Mouse (Mus musculus): Measurements from ENCODE around the gene Ap4b1. TPM values are rescaled to one million over a fixed set of nuclear protein-coding genes. Genes with fewer than 3 reads are reported as not detected.
A peak's percentile ranks its signal among the peaks of the same experiment; 100 is the strongest.
"Not testable (repeated sequence)": the region's sequence is repeated elsewhere in the genome, so short reads cannot be mapped to it uniquely, and the experiment has no call there.

Gene Ap4b1
- polyA plus RNA-seq, 1 experiment from 2014 or later = 25.7 TPM

DNA sequence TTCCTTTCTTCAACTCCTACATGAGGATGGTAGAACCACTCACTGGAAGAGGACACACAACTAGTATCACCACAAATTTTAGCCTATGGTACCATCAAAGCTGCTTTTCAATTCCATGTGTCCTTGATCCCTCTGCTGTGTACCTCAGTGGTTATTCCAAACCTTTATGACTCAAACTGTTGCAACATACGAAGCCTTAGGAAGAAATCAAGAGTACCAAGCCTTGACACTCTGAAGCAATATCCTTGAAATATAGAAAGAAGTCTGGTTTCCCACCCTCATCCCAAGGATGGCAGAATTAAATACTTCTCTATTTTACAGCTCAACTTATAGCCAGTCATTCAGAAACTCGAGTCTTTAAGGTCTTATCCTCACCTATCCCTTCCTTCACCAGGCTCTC is 12.9 kb upstream of the Ap4b1 start:
- TF ChIP-seq CTCF (IDR thresholded peaks at IDR 0.05) = no peak
- ChIA-PET POLR2A (no interaction called here), CTCF (interaction anchor here (1.2 kb wide), 1 partner anchor 15 kb away, joined by 3 read pairs; no protein-coding TSS in a partner anchor)
- in situ Hi-C loops (cut with MboI; ENCODE audit: low pct_unique_long_range_greater_than_20kb) = no loop called here
- no peak for DNase-seq (ENCODE audit: low read depth, low spot score)
- ATAC-seq = no peak
- no peaks in the 10 kb centered on the region for H3K27me3 ChIP-seq

DNA sequence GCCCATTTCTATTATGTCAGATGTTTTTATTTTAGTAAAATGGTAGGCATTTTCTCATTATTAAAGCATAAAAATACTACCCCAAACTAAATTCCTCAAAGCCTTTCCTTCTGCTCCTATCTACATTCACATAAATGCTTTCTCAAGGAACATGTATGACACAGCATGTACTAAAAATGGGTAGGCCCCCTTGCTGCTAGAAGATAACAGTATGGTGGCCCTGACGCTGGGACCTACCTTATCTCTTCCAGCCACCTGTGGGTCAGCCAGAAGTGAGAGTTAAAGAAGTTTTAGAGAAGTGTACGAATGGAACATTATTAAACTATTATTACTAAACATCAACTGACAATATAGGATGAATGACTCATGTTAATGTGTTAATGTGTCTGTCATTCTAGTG is 9.8 kb upstream of the Ap4b1 start:
- POLR2A ChIA-PET = no interaction called here
- H3K27me3 ChIP-seq = no peaks in the 10 kb centered on the region
- ATAC-seq (no peak), DNase-seq (ENCODE audit: low read depth, low spot score) (no peak)
- in situ Hi-C loops (cut with MboI; ENCODE audit: low pct_unique_long_range_greater_than_20kb) = no loop called here
- CTCF ChIA-PET = no interaction called here
- no peak for TF ChIP-seq CTCF (IDR thresholded peaks at IDR 0.05)

DNA sequence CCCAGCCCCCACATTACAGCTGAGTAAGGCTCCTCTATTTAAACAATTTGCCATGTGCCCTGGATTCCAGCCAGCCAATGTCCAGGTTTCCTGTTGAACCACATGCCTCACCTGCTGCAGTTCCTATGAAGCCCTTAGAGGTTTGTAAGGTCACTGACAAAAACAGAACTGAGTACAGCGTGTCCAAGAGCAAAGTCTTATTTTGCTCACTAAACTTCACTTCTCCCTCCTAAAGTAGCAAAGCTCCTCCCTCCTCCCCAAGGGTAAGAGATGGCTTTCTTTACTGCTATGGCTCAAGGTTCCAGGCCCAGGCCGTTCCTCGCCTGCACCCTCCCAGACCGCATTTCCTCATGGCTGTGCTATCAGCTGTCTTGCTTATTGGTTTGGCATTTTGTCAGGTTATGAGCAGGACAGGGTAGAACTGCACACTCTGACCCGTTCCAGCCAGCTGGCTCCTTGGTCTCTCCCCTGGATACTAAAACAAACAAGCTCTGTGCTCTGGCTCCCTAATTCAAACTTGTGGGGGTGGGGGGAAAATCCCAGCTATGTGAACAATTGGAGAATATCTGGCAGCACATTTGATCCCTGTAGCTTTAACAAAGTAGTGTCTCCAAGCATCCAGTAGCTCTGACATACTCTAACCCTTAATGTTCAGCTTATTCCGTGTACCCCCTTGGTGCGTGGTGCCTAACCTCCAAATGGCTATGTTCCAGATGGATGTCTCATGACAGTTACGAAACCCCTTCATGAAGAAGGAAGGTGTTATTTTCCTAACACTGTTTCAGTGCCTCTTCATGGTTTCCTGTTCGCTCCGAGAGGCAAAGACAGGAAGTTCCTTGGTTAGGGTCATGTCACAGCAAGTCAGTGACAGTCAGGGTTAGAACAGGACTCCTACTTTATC is 7.4 kb upstream of the Ap4b1 start:
- CTCF ChIA-PET = interaction anchor here (0.7 to 1.3 kb wide), 4 partner anchors 9 to 387 kb away, joined by 3 to 5 read pairs (median 4); partner anchors contain the start of gene Gm10964
- peak; percentile 79 for DNase-seq (ENCODE audit: low read depth, low spot score)
- in situ Hi-C loops (cut with MboI; ENCODE audit: low pct_unique_long_range_greater_than_20kb) = no loop called here
- POLR2A ChIA-PET = interaction anchor here (0.7 to 4.5 kb wide), 2 partner anchors 12 to 28 kb away, joined by 3 to 25 read pairs; partner anchors contain the start of gene Hipk1
- ATAC-seq = peak; percentile 96
- H3K27me3 ChIP-seq = no peaks in the 10 kb centered on the region
- no peak for TF ChIP-seq CTCF (IDR thresholded peaks at IDR 0.05)

DNA sequence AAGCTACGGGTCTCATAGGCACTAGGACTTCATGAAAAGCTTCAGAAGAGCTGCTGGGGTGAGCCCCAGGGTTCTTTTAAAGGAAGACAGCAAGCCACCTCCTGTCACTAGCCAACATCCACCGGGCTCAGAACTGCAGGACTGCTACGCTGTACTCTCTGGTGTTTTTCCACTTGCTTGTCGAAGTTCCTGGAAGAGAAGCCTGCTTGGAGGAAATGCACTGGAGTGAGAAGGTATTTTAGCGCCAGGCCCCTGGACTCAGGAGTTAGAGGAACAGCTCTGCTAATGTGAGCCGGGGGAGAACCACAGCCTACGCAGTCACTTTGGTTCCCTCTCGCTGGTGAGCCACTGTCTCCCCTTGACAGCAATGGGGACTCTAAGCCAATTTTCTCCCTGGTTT is 6.5 kb upstream of the Ap4b1 start:
- ATAC-seq = no peak
- H3K27me3 ChIP-seq = no peaks in the 10 kb centered on the region
- no peak for TF ChIP-seq CTCF (IDR thresholded peaks at IDR 0.05)
- CTCF ChIA-PET = no interaction called here
- POLR2A ChIA-PET = interaction anchor here (1.4 to 4.5 kb wide), 2 partner anchors 13 to 17 kb away, joined by 4 to 25 read pairs; partner anchors contain the start of gene Hipk1
- in situ Hi-C loops (cut with MboI; ENCODE audit: low pct_unique_long_range_greater_than_20kb) = no loop called here
- DNase-seq (ENCODE audit: low read depth, low spot score) = no peak

DNA sequence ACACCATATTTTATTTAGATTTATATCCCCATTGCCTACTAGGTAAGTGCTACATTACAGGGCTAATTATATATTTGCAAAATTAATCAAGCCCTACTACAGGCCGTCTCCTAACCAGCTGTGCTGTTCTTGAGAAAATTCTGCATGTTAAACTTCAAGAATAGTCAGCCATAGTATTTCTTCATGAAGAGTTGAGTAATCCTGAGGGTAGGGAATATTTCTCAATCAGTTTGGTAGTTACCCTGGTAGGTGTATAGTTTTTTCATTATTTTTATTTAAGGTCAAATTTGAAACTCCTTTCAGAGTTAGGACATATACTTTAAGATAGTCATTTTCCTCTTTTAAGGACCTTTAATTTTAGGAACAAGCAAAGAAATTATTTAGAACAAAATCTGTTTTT is 3.6 kb upstream of the Ap4b1 start:
- TF ChIP-seq CTCF (IDR thresholded peaks at IDR 0.05) = no peak
- CTCF ChIA-PET = no interaction called here
- ATAC-seq = no peak
- POLR2A ChIA-PET = interaction anchor here (1.2 kb wide), 1 partner anchor 15 kb away, joined by 5 read pairs; the partner anchor contains the start of gene Hipk1
- in situ Hi-C loops (cut with MboI; ENCODE audit: low pct_unique_long_range_greater_than_20kb) = no loop called here
- H3K27me3 ChIP-seq = no peaks in the 10 kb centered on the region
- DNase-seq (ENCODE audit: low read depth, low spot score) = no peak

DNA sequence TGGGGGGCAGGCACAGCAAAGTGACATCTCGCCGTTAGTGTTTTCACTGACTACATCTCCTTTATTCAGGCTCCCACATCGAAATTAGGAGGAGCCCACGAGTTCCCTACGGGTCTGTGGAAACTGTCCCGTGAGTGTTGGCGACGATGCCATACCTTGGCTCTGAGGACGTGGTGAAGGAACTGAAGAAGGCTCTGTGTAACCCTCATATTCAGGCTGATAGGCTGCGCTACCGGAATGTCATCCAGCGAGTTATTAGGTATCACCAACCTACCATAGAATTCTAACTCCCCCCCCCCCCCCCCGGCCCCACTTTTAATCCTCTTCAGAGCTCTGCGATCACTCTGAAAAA is 455 bp downstream of the Ap4b1 start:
- no peaks in the 10 kb centered on the region for H3K27me3 ChIP-seq
- in situ Hi-C loops (cut with MboI; ENCODE audit: low pct_unique_long_range_greater_than_20kb) = no loop called here
- peak; percentile 36 for ATAC-seq

DNA sequence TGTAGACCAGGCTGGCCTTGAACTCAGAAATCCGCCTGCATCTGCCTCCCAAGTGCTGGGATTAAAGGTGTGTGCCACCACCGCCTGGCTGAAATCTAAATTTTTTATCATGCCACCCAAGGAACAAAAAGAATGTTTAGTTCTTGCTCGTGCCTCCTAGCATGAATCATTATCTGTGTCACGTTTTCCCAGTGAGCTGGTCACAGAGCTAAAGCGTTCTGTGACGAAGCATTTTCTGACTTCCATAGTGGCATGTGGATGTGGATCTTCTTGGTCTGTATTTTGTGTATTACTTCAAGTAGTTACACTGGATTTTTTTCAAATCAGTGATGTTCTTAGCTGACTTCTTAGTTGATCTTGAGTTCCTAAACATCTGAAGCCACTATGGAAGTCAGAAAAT is 1.6 kb downstream of the Ap4b1 start:
- TF ChIP-seq CTCF (IDR thresholded peaks at IDR 0.05) = no peak
- no peak for DNase-seq (ENCODE audit: low read depth, low spot score)
- POLR2A ChIA-PET = interaction anchor here (1.4 to 1.6 kb wide), 3 partner anchors 10 to 20 kb away, joined by 3 to 18 read pairs (median 4); partner anchors contain the start of gene Hipk1
- ATAC-seq = no peak
- H3K27me3 ChIP-seq = no peaks in the 10 kb centered on the region
- in situ Hi-C loops (cut with MboI; ENCODE audit: low pct_unique_long_range_greater_than_20kb) = no loop called here
- CTCF ChIA-PET = interaction anchor here (0.9 to 2.3 kb wide), 3 partner anchors 13 to 49 kb away, joined by 3 to 10 read pairs (median 5); partner anchors contain the start of gene Ptpn22

More for the DNA sequence above, 455 bp downstream of the Ap4b1 start:
- POLR2A ChIA-PET = interaction anchor here (0.6 to 1.2 kb wide), 2 partner anchors 19 to 220 kb away, joined by 3 to 5 read pairs; no protein-coding TSS in a partner anchor
- CTCF ChIA-PET = no interaction called here
- no peak for DNase-seq (ENCODE audit: low read depth, low spot score)
- TF ChIP-seq CTCF (IDR thresholded peaks at IDR 0.05) = no peak

DNA sequence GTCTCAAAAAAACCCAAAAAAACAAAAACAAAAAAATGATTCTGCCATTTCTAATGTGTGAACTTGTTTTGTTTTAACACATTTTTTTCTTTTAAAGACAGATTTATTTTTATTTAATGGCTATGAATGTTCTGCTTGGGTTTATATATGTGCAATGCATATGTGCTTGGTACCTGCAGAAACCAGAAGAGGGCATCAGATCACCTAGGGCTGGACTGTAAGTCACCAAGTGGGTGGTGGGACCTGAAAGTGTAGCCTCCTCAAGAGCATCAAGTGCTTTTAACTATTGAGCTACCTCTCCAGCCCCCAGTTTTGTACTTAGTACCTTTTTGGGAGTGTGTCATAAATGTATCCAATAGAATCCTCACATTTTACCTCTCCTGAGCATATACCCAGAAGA is 18.2 kb downstream of the Ap4b1 start:
- ATAC-seq (no peak), DNase-seq (ENCODE audit: low read depth, low spot score) (no peak)
- H3K27me3 ChIP-seq = no peaks in the 10 kb centered on the region
- in situ Hi-C loops (cut with MboI; ENCODE audit: low pct_unique_long_range_greater_than_20kb) = no loop called here
- TF ChIP-seq CTCF (IDR thresholded peaks at IDR 0.05) = peak; percentile 52
- POLR2A ChIA-PET = no interaction called here
- CTCF ChIA-PET = interaction anchor here (2.0 kb wide), 1 partner anchor 10 kb away, joined by 9 read pairs; no protein-coding TSS in a partner anchor

DNA sequence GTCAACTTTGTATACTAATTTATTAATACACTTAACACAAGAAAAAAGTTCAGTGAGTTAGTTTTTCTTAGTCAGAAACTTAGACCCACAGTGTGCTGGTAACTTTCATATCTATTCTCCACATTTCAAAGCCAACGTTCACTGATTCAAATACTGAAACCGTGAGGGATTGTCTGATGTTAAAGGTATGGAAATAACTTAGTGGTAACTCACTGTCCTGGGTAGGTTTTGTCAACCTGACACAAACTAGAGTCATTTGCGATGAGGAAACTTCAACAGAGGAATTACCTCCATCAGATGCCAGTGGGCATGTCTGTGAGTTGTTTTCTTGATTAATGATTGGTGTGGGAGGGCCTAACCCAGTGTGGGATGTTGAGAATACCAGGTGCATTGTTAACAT is 19.7 kb downstream of the Ap4b1 start:
- ChIA-PET CTCF (no interaction called here), POLR2A (no interaction called here)
- no peak for DNase-seq (ENCODE audit: low read depth, low spot score)
- H3K27me3 ChIP-seq = no peaks in the 10 kb centered on the region
- no peak for ATAC-seq
- no peak for TF ChIP-seq CTCF (IDR thresholded peaks at IDR 0.05)
- in situ Hi-C loops (cut with MboI; ENCODE audit: low pct_unique_long_range_greater_than_20kb) = no loop called here

DNA sequence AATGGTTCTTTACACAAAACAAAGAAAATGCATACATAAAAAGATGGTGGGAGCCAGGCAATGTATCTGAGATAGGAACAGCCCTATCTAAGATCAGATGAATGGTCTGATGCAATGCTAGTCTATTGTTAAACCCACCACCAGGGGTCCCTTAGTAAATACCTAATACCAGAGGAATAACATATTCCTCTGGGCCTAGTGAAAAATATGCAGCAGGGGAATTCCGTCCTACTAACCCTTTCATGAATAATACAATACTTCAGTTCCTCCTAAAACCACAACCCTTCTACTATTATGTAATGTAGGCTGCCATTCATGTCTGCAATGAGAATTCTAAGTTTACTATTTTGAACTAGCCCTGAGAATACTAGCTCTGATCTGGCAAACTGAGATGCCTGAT is 21.4 kb downstream of the Ap4b1 start:
- peak; percentile 46 for DNase-seq (ENCODE audit: low read depth, low spot score)
- CTCF ChIA-PET = interaction anchor here (0.8 to 2.5 kb wide), 7 partner anchors 12 to 139 kb away, joined by 3 to 6 read pairs (median 4); partner anchors contain the start of gene Ptpn22
- in situ Hi-C loops (cut with MboI; ENCODE audit: low pct_unique_long_range_greater_than_20kb); H3K27me3 ChIP-seq; ATAC-seq: not testable (repeated sequence)
- peak; percentile 38 for TF ChIP-seq CTCF (IDR thresholded peaks at IDR 0.05)
- POLR2A ChIA-PET = interaction anchor here (1.1 to 1.2 kb wide), 2 partner anchors 29 kb away, joined by 3 read pairs; partner anchors contain the start of gene Ptpn22

DNA sequence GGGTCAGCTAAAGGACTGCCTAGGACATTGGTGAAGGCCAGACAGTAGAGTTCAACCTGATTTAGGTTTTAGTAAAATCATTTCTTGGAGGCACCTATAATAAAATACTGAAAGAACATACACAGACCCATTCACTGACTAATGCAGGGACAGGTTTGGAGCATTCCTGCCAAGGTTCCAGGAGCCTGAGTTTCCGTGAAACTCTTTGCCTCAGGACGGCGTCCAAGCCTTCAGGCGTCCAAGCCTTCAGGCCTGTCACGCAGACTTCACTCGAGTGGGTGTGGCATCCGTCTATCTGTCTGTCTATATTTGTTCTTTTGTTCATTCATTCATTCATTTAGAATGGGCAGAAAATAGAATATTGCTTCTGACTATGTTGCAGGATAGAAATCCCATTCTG is 21.8 kb downstream of the Ap4b1 start:
- TF ChIP-seq CTCF (IDR thresholded peaks at IDR 0.05) = no peak
- ChIA-PET CTCF (interaction anchor here (0.8 to 2.5 kb wide), 7 partner anchors 11 to 138 kb away, joined by 3 to 6 read pairs (median 4); partner anchors contain the start of gene Ptpn22), POLR2A (interaction anchor here (1.2 kb wide), 1 partner anchor 29 kb away, joined by 3 read pairs; the partner anchor contains the start of gene Ptpn22)
- no peaks in the 10 kb centered on the region for H3K27me3 ChIP-seq
- in situ Hi-C loops (cut with MboI; ENCODE audit: low pct_unique_long_range_greater_than_20kb) = no loop called here
- ATAC-seq (peak; percentile 26), DNase-seq (ENCODE audit: low read depth, low spot score) (no peak)
